Mouse (Mus musculus) cerebellum, adult 8-10 months (tissue): Measurements from ENCODE around the gene Mxra7.

Source experiments
- DNase-seq: peaks from one replicate; pipeline ENCODE4 v3.0.0; 2022

The Mxra7 gene

DNA sequence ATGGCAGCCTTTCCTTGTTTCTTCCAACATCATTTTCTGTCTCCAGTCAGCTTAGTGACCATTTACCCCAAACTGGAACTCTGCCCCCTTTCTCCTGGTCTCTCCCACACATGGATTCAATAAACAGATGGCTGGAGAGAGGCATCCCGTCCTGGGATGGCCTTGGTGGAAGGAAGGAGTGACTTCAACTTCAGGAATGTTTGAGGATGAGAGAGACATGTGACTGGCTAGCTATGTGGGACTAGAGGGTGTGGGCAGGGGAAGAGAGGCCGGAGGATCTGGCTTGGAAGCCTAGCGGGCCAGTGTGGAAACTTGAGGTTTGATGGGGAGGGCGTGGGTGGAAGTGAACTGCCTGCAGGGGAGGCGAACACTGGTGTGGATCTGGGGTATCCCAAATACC lies 11.1 kb downstream of the Mxra7 start:
- DNase-seq: no peak

DNA sequence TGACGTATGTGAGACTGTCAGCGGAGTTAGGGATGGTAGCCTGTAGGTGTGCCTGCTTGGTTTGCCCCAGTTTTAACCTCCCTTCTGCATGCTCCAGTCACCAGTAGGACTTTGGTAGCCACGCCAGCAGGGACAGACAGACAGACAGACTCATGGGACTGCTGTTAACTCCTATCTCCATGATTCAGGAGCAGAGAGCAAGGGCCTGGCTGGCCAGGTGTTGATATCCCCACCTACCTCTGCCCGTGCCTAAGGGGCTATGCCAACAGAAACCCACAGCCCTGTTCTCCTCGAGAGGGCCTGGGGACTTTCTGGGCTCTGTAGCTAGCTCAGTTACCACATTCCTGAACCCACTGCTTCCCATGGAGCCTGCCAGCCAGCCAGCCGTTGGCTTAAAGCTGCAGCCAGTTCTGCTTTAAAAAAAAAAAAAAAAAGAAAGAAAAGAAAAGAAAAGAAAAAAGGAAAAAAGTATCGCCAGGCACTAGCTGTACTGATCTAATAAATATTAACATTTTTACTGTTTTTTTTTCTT lies 12.9 kb downstream of the Mxra7 start:
- DNase-seq: no peak

DNA sequence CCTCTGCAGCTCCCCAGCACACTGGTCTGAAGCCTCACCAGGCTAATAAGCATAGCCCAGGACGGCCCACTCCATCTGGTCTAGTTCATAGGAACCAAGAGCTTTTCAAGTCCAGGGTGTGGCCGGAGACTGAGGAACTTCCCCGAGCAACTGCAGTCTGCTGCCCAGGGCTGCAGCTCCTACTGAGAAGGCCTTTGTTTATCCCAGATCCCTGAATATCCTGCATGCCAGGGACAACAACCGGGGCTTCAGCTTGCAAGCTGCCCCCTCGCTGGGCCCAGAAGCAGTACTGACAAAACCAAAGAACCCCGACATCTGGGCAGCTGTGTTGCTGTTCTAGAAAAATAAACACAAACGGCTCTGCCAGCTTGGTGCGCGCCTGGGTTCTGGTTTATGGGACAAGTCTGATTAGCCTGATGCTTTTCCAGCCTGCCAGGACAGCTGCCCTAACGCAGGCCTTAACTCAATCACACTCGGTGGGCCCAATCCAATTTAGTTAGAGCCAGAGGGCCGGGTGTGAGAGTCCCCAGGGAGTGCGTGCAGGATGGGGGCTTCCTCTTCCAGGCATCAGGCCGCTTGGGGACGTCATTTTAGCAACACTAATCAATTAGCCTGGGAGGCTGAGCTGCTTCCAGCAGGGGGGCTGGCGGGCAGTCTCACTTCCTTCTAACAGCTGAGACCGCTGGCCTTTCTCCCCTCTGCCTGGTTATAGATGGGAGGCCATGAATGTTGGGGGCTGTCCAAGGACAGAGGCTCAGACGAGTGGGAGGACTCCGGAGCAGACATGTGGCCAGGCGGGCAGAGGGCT lies 13.6 kb downstream of the Mxra7 start:
- no peak for DNase-seq

DNA sequence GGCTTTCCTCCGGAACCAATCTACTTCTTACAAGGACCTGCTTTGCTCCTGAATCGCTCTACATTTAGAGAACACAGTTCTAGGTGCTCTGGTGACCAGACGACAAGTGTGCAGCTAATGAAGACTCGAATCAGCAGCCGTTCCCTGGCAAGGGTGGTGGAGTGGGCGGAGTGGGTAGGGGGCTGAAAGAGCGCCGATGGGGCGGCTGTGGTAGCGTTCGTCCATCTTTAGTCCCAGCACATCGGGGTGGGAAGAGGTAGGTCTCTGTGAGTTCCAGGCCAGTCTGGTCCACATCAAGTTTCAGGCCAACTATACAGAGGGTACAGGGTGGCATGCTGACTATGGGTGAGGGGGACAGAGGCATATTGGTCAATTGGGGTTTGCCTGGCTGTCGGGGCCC lies 14.2 kb downstream of the Mxra7 start:
- no peak for DNase-seq

DNA sequence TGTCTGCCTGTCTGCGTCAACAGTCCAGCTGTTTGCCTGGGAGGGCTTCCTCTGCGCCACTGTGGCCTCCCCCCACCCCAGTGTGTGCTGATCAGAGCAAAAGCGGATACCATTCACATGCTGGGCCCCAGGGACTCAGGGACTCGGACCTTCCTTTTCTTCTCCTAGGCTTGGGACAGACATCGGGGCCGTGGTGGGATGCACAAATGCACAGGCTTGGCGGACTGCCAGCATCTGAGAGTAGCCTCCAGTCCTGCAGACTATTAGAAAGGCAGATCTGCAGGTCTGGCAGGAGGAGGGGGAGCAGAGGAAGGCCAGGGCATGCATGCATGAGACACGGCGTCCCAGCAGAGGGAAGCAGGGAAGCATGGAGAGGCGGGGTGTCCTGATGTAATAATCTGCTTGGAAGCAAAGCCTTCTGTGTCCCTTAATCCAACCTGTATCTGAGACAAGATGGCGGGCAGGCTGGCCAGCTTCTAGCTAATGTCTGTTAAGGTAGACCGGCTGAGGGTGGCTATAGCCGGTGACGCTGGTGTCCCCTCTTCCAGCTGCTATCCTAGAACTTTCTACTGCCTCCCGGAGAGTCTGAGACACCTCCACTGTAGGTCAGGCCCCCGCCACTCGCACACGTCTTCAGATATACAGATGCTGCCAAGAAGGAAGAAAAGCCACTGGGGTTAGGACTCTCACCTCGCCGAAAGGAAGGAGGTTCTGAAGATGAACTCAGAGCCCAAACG lies 14.9 kb downstream of the Mxra7 start:
- DNase-seq: no peak

DNA sequence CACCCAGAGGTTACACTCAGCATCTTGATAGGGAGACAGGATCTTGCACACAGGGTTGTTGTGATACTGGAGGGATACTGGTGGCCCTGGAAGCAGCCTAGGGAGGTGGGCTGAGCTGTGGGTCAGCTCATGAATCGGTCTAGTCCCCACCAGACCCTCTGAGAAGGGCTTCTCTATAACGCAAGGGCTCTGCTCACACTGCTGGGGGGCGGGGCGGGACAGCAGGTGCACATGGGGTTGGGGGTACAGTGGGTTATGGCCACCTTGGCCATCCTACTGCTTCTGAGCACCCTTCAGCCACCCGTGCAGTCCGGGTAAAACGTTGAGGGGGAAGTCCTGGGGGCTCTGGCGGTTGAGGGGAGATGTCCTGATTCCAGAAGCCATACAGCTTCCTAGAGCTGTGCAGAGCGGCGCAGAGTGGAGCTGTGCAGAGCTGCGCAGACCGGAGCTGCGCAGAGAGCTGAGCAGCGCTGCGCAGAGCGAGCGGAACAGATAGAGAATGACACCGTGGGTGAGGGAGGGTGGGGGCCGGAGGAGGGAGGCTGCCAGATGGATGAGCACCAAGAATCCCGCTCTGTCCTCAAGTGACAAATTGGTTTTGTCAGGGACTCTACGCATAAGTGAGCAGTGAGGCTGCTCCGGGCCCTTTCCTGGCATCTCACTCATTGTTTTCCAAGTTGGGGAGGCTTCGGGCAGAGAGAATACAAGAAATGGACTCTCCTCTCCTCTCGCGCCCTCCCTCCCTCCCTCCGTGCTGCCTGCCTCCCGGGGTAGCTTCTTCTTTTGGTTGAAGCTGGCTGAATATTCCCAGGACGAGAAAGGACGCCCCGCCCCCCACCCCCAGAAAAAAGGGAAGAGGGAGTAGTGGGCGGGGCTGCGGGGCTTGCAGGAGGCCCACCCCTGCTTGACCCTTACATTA lies 16.6 kb downstream of the Mxra7 start:
- peak; percentile 66 for DNase-seq

DNA sequence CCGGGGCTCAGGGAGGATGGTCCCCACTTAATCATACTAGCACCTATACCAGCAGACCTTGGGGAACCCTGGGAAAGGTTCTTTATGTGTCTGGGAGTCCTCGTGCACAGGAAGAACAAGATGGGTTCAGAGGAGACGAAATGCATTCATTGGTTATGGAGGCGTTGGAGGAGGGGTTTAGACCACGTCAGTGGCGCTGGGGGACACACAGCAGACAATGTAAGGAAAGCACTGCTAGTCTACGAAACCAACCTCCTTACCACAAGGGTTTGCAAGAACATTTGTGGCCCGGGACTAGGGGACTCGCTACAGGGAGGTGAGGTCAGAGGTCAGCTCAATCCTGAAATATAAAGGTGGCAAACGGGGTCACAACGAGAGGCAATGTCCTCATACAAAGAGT lies 17.3 kb downstream of the Mxra7 start:
- no peak for DNase-seq

DNA sequence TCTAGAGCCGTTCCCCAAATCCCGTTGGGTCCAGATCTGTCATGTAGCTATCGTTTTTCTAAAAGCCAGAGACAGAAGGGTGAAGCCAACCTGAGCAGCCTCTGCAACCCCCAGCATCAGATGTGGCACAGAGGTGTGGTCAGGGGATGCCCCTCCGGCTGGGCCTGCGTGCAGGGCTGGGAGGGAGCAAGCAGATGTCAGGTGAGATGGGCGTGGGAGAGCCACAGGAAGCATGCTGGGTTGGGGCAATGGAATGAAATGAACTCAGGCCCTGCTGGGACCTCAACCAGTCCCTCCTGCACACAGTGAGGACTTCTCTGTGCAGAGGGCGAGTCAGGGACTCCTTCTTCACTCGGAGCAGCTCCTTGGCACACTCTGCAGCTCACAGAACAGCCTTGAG lies 18.3 kb downstream of the Mxra7 start:
- DNase-seq: peak; percentile 13

DNA sequence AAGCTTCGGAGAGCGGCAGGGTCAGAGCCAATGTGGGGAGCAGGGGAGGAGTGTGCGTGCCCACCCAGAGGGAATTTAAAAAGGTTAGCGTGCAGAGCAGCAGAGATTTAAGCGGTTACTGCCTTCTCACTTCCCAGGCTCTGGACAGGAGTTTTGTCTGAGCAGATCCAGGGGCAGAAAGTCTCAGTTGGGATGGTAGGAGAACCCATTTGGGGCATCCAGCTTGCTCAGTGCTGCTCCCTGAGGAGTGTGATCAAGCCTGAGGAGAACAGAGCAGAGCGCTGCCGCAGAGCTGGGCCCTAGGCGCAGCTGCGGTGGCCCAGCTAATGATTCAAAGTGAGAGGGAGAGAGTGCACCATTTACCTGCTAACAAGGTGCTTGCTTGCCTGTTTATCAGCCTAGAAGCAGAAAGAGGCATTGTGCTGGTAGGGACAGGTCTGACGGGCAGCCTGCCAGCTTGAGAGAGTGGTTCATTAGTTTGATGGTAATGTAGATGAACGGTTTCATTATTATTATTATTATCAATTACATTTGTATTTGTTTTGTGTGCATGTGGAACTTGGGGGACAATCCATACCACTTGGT lies 18.9 kb downstream of the Mxra7 start:
- DNase-seq: no peak

DNA sequence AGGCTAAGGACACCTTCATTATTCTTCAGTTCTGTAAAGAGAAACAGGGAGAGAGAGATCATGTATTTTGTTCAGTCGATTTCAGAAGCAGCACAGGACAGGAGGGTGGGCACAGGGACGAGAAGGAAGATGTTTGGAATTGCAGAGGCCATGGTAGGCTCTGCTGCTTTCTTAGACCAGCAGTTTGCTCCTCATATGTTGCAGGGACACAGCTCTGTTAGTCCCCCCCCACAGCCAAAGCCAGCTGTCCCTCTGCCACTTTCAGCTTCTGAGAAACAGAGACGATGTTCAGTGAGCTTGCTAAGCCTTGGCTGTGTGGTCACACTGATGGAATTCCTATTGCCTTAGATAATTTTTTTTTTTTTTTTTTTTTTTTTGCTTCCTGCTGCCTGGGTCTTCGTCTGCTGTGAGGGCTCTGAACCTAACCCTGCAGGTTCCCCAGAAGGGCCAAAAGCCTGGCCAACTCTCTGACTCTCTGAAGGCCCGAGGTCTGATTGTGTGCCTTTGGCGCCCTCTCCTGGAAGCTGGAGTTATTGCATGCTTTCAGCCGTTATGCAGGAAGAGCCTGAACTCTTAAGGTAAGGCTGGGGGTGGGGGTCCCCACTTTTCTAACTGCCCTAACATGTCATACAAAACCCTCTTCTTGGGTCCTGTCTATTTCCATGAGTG lies 19.8 kb downstream of the Mxra7 start:
- peak; percentile 87 for DNase-seq

DNA sequence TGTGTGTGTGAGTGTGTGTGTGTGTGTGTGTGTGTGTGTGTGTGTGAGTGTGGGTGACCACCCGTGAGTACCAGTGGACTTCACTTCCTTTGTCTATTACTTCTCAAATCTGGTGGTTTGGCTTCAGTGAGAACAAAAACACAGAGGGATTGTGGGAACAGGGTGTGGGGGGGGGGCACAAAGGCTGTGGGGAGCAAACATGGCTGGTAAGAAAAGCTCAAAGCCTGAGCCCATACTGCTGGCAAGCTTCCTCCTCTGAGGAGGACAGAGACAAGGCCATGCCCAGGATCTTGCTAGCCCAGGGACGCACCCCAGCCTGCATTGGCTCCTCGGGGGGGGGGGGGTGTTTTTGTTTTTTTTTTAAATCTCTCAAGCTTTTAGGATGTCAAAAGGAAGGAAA lies 20.3 kb downstream of the Mxra7 start:
- no peak for DNase-seq

DNA sequence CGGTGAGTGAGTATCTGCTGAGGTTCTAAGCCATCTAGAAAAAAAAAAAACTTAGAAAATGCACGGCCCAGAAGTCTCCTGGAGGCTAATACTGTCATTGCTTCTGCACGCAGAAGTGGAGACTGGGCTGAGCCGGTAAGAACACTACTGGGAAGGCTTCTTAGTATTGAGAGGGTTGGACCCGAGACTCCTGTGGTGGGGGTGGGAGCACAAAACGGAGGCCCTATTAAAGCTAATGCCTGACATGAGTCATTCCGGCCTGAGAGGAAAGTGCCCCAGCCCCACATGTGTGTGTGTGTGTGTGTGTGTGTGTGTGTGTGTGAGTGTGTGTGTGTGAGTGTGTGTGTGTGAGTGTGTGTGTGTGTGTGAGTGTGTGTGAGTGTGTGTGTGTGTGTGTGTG lies 20.7 kb downstream of the Mxra7 start:
- DNase-seq: no peak

DNA sequence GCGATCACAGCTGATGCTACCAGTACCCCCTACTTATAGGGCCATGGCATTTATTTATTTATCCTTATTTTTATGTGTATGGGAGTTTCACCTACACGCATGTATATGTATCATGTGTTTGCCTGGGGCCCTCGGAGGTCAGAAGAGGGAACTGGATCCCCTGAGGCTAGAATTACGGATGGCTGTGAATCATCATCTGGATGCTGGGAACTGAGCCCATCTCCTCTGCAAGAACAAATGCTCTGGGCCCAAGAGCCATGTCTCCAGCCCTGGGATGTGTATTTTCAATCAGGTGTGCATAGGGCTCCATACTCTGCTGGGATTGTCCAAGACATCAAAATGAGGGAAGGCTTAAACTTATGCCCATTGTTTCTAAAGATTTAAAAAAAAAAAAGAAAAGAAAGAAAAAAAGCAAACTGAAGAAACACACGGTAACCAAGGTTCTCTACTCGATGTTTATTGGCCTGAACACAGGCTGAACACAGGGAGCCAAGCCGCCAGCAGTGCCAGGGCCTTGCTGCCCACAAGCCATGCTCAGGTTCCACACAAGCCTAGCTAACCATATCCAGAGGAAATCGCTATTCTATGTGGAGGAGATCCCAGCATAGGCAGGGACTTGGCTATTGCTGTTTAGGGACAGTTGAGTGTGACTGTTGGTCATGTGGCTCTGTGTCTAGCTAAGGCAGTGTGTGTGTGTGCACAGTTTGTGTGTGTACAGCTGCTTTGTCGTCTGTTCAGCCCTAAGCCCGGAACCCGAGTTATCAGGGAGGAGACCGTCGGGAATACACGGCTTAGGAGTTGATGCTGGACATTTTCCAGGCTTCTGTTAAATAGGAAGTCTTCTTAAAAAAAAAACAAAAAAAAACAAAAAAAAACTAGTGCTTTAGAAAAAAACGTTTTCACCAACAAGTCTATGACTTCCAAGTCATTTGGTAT lies 21.4 kb downstream of the Mxra7 start:
- DNase-seq: no peak

DNA sequence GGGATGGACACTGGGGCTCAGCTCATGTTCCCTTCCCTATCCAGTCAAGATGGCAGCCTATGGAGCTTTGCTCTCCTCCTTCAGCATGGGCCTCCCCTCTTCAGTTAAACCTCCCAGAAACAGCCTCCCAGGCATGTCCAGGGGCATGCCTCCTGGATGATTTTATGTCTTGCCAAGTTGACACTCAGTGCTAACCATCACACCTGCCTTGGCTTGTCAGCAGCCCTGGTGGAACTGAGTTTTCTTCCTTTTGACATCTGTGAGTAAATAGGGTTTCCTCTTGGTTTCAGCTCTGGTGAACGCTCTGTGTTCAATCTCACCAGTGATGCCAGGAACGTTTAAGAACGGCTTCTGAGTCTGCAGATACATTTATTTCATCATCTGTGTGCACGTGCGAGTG lies 25.1 kb downstream of the Mxra7 start:
- DNase-seq: no peak

DNA sequence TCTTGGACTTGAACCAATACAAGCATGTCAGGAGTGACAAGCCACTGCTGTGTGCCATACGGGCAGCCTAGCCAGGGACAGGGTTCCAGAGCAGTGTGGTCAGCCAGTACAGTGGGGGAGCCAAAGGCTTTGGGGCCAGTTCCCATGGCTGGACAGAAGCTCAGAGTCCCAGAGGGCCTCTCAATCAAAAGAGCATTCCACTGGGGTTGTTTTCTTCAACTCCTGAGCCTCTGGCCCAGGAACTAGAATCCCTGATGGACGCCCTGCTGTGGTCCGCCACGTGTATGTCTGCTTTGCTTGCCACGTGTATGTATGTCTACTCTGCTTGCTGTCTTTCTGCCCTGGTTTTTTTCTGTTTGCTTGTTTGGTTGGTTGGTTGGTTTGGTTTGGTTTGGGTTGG lies 26.7 kb downstream of the Mxra7 start:
- no peak for DNase-seq

DNA sequence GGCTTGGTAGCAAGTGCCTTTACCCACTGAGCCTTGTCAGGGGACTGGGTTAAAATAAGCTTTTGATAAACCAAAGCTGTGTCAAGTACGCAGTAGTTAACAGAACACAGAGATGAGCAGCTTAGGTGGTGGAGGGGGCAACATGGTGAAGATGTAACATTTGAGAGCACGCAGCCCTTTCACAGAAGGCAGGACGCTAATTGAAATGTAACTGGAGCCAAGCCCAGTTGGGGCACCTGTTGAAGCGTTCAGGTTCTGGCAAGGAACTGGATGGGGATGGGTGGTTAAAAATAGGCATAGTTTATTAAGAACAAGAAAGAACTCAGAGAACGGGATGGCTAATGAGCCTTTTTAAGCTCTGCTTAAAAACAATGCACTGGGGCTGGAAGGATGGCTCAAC lies 28.5 kb downstream of the Mxra7 start:
- no peak for DNase-seq

DNA sequence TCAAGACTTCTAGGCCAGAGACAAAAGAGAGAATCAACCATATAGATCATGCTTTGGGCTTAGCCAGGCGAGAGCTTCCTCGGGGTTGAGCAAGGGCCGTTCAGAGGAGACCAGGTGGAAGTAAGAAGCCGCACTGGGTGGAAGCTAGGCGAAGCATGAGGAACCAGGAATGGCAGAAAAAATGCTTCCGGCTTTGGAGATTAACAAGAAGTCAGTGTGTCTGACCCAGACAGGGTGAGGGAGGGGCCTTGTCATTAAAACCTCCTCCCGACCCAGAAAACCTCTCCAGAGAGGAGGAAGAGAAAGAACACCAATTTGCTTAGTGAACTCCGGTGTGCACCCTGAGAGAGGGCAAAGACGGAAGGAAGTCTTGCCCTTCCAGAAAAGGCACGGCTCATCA lies 43.6 kb downstream of the Mxra7 start:
- DNase-seq: no peak

DNA sequence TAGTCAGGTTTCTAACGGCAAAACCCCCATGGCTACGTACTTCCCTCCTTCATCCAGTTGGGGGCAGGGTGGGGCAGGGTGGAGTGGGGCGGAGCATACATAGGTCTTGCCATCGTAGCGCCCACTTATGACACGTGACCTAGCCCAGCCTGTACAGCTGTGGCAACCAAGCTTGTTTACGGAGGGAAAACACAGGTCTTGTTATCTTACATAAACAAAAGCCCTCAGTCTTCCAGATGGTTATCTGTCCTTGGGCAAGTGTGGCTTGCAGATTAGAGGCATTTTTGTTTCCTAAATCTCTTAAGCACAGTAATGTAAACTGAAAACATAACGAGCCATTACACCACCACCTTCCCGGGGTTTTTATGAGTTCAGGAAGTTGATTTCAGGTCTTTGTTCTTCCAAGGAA lies 45.1 kb downstream of the Mxra7 start:
- DNase-seq: no peak

DNA sequence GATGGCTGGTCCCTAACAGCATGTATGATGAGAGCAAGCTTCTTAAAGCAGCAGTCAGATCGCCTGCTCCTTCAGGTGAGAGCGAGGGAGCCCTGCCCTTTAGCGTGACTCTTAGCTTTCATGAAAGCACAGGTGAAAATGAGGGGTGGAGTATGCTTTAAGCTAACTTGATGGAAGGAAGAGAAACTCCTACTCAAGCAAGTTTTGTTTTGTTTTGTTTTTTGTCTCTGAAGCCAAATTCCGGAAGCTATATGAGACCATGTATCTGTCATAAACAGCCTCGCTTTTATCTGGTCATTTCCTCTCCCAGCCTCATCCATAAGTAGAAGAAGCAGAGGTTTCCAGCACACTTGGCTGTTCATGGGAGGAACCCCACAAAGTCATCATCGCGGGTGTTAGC lies 52.4 kb downstream of the Mxra7 start, which contains the start of gene St6galnac1:
Gene St6galnac1 (minus strand): TSS at position 101 of the 400 bp plus-strand sequence.
- no peak for DNase-seq

DNA sequence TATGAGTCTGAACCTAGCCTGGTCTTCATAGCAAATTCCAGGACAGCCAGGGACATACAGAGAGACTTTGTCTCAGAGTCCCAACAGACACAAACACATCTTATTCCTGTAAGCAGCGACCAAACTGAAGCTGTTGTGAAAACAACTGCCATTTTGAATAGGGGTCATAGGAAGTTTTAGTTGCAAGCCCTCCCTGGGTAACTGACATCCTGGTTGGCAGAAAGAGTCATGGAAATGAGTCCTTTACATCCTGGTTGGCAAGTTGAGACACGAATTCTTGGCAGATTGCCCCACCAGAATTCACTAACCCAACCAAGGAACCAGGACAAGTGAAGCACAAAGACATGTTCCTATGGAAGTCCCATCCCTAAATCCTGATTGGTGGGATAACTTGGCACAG lies 54.6 kb downstream of the Mxra7 start:
- DNase-seq: no peak

DNA sequence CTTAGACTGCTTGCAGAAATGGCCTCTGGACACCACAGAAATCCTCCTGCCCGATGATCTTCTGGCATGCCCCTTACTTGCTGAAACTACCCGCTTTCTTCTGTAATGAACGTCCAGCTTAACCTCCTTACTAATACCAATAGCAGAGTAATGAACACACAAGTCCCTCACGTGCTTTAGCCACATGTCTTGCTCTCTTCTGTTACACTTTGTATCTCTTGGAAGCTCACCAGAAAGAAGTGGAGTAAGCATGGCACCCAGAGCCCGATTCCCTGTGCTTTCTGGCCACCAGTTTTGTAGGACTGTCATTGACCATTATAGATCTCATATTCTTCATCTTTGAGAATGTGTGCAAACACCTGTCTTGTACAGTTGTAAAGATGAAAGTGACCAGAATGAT lies 58.0 kb downstream of the Mxra7 start:
- DNase-seq: no peak
